Mouse (Mus musculus): ENCODE results near the gene Cep89.

DNA sequence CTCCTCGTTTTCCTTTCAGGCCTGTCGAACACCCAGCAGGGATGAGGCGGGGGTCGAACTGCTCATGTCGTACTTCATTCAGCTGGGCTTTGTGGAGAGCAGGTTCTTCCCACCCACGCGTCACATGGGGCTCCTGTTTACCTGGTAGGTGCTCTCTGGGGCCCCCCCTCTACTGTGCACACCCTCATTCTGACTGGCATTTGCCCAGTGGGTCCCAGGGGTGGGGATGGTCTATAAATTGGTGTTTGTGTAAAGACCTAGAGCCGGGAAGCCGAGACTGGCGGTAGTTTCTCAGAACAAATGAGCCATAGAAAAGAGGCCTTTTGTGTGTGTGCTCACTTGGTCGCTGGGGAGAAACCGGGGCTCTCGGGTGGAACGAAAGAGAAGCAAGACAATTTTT is 25.7 kb upstream of the Cep89 start:
- no peak for TF ChIP-seq CTCF (IDR thresholded peaks at IDR 0.05; ENCODE audit: low read depth)
- TF ChIP-seq EP300 (IDR thresholded peaks at IDR 0.05; ENCODE audit: low read depth): no peak
